In genomic region chr16:77400276-77400891, GRCm38 (mm10) we compare ENCODE assay signal across 7 mouse cellular contexts.
DNase-seq lines count a peak whose midpoint lies in the region; ATAC-seq lines count a peak whose summit lies in the region.

No protein-coding gene starts in this region.

- DNase-seq in heart, adult 9 months (ENCODE audit: low spot score in 2 of 2), result peak; percentile 27 to 49
- peak; percentile 25 for DNase-seq in liver

- 3% methylated on average over 13 of the region's 13 CpGs for WGBS in embryonic facial prominence, embryonic 13.5 days
- WGBS in kidney, embryonic 14.5 days, result 2% methylated on average over 13 of the region's 13 CpGs
- WGBS in neural tube, embryonic 12.5 days, result under 1% methylated on average over 13 of the region's 13 CpGs

- peak overlapping the region; percentile 47 for H3K4me3 ChIP-seq in brown adipose tissue, adult 24 weeks (ENCODE audit: insufficient read depth, low read depth, low read length)
- peak overlapping the region; percentile 29 for H3K4me3 ChIP-seq in embryonic facial prominence, embryonic 13.5 days
- H3K4me3 ChIP-seq in kidney, embryonic 14.5 days (ENCODE audit: low read length), result peak overlapping the region; percentile 27
- H3K4me3 ChIP-seq in neural tube, embryonic 12.5 days, result peak overlapping the region; percentile 26

- H3K27ac ChIP-seq in brown adipose tissue, adult 24 weeks (replicated peaks; ENCODE audit: low read depth, low read length), result peak overlapping the region; percentile 50
- peak overlapping the region; percentile 66; the same call in 1 of the 2 replicates for H3K27ac ChIP-seq in embryonic facial prominence, embryonic 13.5 days
- H3K27ac ChIP-seq in kidney, embryonic 14.5 days (ENCODE audit: low read depth, low read length), result peak overlapping the region; percentile 27
- peak overlapping the region; percentile 91 for H3K27ac ChIP-seq in neural tube, embryonic 12.5 days

- peaks cover 4% of the 10 kb centered on the region; the same call in 1 of the 2 replicates for H3K4me1 ChIP-seq in brown adipose tissue, adult 24 weeks (ENCODE audit: control insufficient read depth, insufficient read depth, insufficient read length, low read length)
- peaks cover 37% of the 10 kb centered on the region for H3K4me1 ChIP-seq in embryonic facial prominence, embryonic 13.5 days
- H3K4me1 ChIP-seq in kidney, embryonic 14.5 days (ENCODE audit: control insufficient read depth, insufficient read depth, low read length), result peaks cover 19% of the 10 kb centered on the region
- H3K4me1 ChIP-seq in neural tube, embryonic 12.5 days, result peaks cover 52% of the 10 kb centered on the region

- H3K9me3 ChIP-seq in embryonic facial prominence, embryonic 13.5 days, result no peaks in the 10 kb centered on the region
- no peaks in the 10 kb centered on the region for H3K9me3 ChIP-seq in kidney, embryonic 14.5 days (ENCODE audit: control insufficient read depth, low read length)
- H3K9me3 ChIP-seq in neural tube, embryonic 12.5 days, result no peaks in the 10 kb centered on the region

- H3K4me2 ChIP-seq in embryonic facial prominence, embryonic 13.5 days, result peak overlapping the region; percentile 60
- H3K4me2 ChIP-seq in kidney, embryonic 14.5 days (replicated peaks; ENCODE audit: low read depth, low read length), result peak overlapping the region; percentile 50
- H3K4me2 ChIP-seq in neural tube, embryonic 12.5 days (replicated peaks), result peak overlapping the region; percentile 66

- ATAC-seq in embryonic facial prominence, embryonic 13.5 days (ENCODE audit: insufficient number of reproducible peaks, insufficient read depth, low FRiP score, low TSS enrichment, low read depth), result no peak
- peak; percentile 91 for ATAC-seq in kidney, embryonic 14.5 days (ENCODE audit: low FRiP score, low TSS enrichment)
- peak; percentile 93 for ATAC-seq in neural tube, embryonic 12.5 days (ENCODE audit: low FRiP score, low read depth)
- no peak for ATAC-seq in megakaryocyte progenitor cell, adult 5-6 weeks (replicated peaks; ENCODE audit: poor library complexity)

- H3K36me3 ChIP-seq in embryonic facial prominence, embryonic 13.5 days, result peaks cover 4% of the 10 kb centered on the region; the same call in 1 of the 2 replicates
- H3K36me3 ChIP-seq in kidney, embryonic 14.5 days (ENCODE audit: control insufficient read depth, insufficient read depth, low read length), result no peaks in the 10 kb centered on the region
- 0 out of 2 replicates have a peak, but pooled peaks cover 5% of the 10 kb centered on the region for H3K36me3 ChIP-seq in neural tube, embryonic 12.5 days

- no peaks in the 10 kb centered on the region for H3K27me3 ChIP-seq in embryonic facial prominence, embryonic 13.5 days
- no peaks in the 10 kb centered on the region for H3K27me3 ChIP-seq in kidney, embryonic 14.5 days (ENCODE audit: control insufficient read depth, insufficient read depth, low read length)
- no peaks in the 10 kb centered on the region for H3K27me3 ChIP-seq in neural tube, embryonic 12.5 days (replicated peaks)

- peak overlapping the region; percentile 65 for H3K9ac ChIP-seq in embryonic facial prominence, embryonic 13.5 days
- peak overlapping the region; percentile 55; the same call in 1 of the 2 replicates for H3K9ac ChIP-seq in kidney, embryonic 14.5 days (ENCODE audit: low read depth, low read length)
- peak overlapping the region; percentile 56 for H3K9ac ChIP-seq in neural tube, embryonic 12.5 days

Comparison
In these comparisons a context has a peak if more than half of its experiments do, and no peak if none do; other contexts are left out.
1. H3K27ac ChIP-seq: peak in every context shown above with its lines; median percentile 91 in neural tube, embryonic 12.5 days; 66 in embryonic facial prominence, embryonic 13.5 days; 50 in brown adipose tissue, adult 24 weeks; 27 in kidney, embryonic 14.5 days.
2. ATAC-seq: peak in kidney, embryonic 14.5 days (single experiment) and neural tube, embryonic 12.5 days (single experiment); none in embryonic facial prominence, embryonic 13.5 days (single experiment) and megakaryocyte progenitor cell, adult 5-6 weeks (single experiment).
3. Peak in every context shown above with its lines, with median percentiles within 50 percentile points of each other: H3K4me3 ChIP-seq, H3K4me2 ChIP-seq and H3K9ac ChIP-seq.